Mouse (Mus musculus) ES-Bruce4 (cell line): ENCODE data around the gene Mup12. TPM values are rescaled to one million over a fixed set of nuclear protein-coding genes. Genes with fewer than 3 reads are reported as not detected.
"Not testable (repeated sequence)": the region's sequence is repeated elsewhere in the genome, so short reads cannot be mapped to it uniquely, and the experiment has no call there.

ENCODE experiments used
- H3K27ac ChIP-seq: 2 replicates; pipeline ENCODE4 v1.5.1; 2012; ENCODE audit warnings: low read length, inconsistent platforms; ENCODE audit not compliant: insufficient read depth
- H3K27me3 ChIP-seq: 2 replicates; pipeline ENCODE4 v1.6.1; 2012; ENCODE audit warnings: mild to moderate bottlenecking, low read length, inconsistent platforms; ENCODE audit not compliant: control insufficient read depth, poor library complexity, insufficient read depth, severe bottlenecking
- H3K36me3 ChIP-seq: 2 replicates; pipeline ENCODE4 v1.6.1; 2012; ENCODE audit warnings: inconsistent platforms, mild to moderate bottlenecking, low read length, moderate library complexity; ENCODE audit not compliant: control insufficient read depth, poor library complexity, insufficient read depth, severe bottlenecking
- H3K4me1 ChIP-seq: one replicate; pipeline ENCODE4 v1.8.1; 2011; ENCODE audit warnings: low read length; ENCODE audit not compliant: control insufficient read depth, insufficient read depth
- H3K4me3 ChIP-seq: 2 replicates; pipeline ENCODE4 v1.5.1; 2011; ENCODE audit warnings: low read depth, mild to moderate bottlenecking, low read length
- H3K9ac ChIP-seq: 2 replicates; pipeline ENCODE4 v1.6.1; 2012; ENCODE audit warnings: low read depth, mild to moderate bottlenecking, inconsistent platforms; ENCODE audit not compliant: poor library complexity, severe bottlenecking
- H3K9me3 ChIP-seq: replicated peaks from 2 replicates; pipeline ENCODE4 v1.6.1; 2012; ENCODE audit warnings: mild to moderate bottlenecking, low read length, inconsistent platforms; ENCODE audit not compliant: control insufficient read depth, poor library complexity, insufficient read depth, severe bottlenecking
- polyA plus RNA-seq: library from polyadenylated mRNA; stranded (reverse); fragments of >200 nt; gene quantifications from 2 replicates; pipeline ENCODE4 v1.2.4, GENCODE M21; 2011; ENCODE audit warnings: low read depth; ENCODE audit not compliant: missing spikeins, insufficient read depth, insufficient read length

Mup12 gene
- not detected in 2 replicates for polyA plus RNA-seq

GRCm38 (mm10) chr4:60741226-60741625, at the start of gene Mup12:
Gene Mup12 (minus strand): TSS chr4:60741326.
- H3K27me3 ChIP-seq, H3K36me3 ChIP-seq, H3K4me1 ChIP-seq, H3K4me3 ChIP-seq, H3K9me3 ChIP-seq, H3K9ac ChIP-seq, H3K27ac ChIP-seq: not testable (repeated sequence)

Other genes starting within 250 kb of the Mup12 start
- not detected in 2 replicates for gene Mup1, start 239.4 kb downstream of the Mup12 start, polyA plus RNA-seq
- gene Mup10, start 159.1 kb downstream of the Mup12 start, polyA plus RNA-seq: not detected in 2 replicates
- gene Mup11, start 78.9 kb downstream of the Mup12 start, polyA plus RNA-seq: not detected in 2 replicates
- not detected in 2 replicates for gene Mup22, start 80.1 kb upstream of the Mup12 start, polyA plus RNA-seq